Mouse (Mus musculus) mouse embryonic stem cell (cell line): ENCODE results near the gene Crtac1.

ENCODE experiments used
- in situ Hi-C, 2 experiments: fragments of 300-500 bp; cut with MboI; formaldehyde crosslinking; loops; 1 replicate in 1 of 2; 3 replicates in 1 of 2; pipeline ENCODE4 v1.14.3; 2019 to 2020; ENCODE audit warnings: low sequenced_read_pairs in 2 of 2, low pct_unique_long_range_greater_than_20kb in 1 of 2, mixed read lengths in 1 of 2; ENCODE audit not compliant: unreplicated experiment in 1 of 2

The Crtac1 gene

DNA sequence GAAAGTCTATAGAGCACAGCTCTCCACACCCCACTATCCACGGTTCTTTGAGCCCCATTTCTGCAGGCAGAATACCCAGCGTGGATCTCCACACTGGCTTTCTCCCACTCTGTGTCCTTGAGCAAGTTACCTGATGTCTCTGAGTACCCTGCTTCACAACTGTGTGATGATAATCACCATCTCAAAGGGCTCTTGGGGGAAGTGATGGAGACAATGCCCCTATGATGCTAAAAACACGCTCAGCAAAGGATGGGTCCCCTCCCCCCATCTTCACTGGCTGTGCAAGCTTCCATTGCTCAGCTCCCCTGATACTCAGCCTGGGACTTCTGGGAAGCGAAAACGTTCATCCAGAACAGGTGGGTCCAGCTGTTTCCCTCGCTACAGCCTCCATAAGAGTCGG is 73.2 kb downstream of the Crtac1 start:
- in situ Hi-C loops, result no loop called here

DNA sequence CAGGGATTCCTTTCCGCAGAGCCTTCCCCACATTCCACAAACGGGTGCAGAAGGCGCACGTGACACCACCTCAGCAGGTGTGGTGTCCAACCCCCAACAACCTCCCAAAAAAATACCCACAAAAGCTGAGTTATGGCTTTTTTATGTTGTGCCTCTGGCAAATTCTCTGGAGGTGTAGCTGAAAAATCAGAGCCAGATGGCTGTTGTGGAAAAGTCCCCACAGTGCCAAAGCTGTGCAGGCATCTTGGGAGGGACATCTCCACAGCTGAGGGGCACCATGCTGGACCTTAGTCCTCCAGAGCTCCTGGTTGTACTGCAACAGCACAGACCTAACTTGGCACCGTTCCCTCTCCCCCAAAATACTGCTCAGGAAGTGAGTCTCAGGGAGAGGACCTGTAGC is 74.7 kb downstream of the Crtac1 start:
- in situ Hi-C loops, result no loop called here

DNA sequence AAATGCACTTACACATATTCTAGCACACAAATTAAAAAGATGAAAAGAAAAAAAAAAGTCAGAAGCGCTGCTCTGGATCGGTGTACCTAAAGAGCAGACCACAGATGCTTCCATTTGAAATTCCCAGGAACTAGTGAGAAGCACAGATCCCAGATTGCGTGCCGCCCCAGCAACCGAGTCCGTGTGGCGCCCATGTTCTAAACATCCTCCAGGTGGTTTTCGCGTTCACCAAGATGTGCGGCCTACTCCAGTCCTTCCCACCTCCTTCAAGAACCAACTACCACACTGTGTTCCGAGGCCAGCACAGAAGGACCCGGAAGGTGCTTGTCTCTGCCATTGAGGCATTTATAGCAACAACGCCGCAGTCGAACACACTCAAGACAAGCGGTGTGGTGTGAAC is 76.1 kb downstream of the Crtac1 start:
- in situ Hi-C loops, result no loop called here

DNA sequence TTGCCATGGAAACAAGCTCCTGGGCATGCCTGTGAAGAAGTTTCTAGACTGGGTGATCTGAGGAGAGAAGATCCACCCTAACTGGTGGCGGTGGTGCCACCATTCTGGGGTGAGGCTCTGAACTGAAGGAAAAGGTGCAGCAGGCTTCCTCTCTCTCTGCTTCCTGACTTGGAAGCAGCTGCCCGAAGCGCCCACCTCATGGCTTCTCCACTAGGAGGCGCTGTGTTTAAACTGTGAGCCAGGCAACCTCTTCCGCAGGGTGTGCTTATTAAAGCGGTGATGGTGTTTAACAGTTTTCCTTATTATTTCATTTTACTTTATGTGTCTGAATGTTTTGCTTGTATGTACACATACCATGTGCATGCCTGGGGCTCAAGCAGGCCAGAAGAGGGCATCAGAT is 90.4 kb downstream of the Crtac1 start:
- in situ Hi-C loops, result no loop called here

DNA sequence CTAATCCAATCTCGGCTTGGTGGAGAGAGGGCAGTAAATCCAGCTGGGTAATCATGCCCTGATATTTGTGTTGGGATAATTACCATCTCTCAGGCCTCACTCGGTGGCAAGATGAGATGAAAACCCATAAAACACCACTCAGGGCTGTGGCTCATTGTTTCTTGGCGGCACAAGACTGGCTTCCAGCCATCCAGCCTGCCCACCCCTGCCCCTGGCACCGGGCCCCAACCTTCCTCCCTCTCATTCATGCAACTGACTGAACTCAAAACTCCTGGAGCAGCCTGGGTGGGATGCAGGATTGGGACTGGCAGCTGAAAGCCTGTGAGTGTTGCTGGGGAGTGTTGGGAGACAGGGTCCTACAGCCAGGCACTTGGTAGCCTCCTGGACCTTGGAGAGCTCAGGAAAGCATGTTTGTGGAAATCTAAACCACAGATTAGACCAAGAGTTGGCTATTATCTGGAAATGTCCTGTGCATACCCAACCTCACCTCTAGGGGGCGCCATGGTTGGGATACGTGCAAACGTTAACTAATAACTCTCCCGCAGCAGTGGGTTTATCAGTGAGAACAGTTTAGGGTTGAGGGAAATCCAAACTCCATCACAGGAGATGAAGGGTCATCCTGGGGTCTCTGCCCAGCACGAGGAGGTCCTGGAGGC is 99.4 kb downstream of the Crtac1 start:
- in situ Hi-C loops, result no loop called here

DNA sequence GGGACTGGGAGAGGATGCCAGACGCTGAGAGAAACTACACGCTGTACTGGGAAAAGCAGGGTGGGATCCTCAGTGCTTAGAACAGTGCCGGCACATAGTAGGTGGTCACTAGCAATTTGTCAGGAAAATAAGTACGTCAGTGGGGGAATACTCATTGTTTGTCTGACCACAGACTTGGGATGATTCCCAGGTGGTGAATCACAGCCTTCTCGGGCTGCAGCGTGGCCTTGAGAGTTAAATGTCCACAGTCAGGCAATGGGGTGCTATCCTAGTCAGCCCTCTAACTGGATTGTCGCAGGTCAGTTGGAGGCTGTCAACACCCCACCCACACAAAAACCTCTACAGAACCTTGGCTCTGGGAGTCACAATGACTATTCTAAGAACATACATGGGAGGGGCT is 100.1 kb downstream of the Crtac1 start:
- in situ Hi-C loops, result no loop called here

DNA sequence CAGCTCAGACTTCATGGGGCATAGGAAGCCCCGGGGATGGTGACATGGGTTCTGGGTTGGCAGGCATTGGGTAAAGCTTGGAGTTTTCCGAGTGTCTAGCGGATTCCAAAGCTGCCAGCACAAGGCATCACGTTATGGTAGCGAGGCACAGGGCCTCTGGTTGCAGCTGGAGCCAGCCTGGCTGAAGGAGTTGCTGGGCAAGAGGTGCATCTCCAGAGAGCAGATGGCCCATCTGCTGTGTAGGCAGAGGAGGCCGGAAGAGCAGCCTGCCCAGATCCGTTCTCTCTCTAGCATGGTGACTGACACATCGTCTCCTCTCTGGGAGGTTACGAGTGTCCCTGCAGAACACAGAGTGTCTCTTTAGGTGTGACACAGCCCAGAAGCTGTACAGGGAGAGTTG is 103.4 kb downstream of the Crtac1 start:
- in situ Hi-C loops, result no loop called here

DNA sequence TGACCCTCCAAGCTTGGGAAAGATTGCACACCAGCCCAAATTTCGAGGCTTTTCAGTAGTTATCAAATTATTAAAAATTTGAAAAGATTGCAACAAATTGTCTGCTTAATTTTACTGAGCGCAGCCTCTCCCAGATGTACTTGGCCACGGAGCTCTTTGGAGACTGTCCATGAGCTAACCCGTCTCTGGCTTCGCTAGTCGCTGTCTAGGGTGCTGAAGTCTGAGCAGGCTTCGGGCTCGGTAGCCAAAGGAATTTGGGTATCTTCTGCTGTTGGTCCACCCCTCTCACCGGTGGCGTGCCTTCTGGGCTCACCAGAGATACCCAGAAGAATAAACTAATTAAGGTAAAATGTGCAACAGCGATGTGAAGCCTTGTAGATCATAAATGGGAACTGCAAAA is 105.7 kb downstream of the Crtac1 start:
- in situ Hi-C loops, result no loop called here

DNA sequence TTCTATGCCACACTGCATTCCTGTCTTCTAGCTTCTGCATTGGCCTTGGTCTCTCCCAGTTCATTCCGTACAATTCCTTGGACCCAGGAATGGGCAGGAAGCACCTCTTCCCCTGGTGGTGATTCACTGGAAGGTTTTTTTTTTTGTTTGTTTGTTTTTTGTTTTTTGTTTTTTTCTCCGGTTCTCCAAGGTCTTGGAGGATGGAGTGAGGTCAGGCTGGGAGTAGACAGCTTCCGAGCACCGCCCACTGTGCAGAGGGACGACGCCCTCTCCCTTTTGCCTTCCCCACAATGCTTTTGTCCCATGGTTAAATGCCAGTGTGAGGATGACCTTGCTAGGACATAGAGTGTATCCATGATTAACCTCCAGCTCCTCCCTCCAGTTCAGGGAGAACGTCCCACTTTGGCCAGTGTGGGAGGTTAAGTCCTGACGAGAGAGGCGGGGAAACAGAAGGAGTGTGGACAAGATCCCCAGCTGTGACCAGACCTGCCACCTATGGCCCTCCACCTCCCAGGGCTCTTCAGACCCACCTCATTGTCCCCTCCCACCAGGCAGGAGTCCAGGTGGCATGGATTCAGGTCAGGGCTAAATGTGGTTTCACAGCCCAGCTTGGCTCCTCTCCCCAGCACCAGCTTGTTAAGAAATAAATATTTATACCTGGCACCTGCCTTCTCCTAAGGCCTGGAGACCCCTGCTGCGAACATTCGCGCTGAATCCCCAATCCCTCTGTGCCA is 109.1 kb downstream of the Crtac1 start:
- in situ Hi-C loops, result loop anchor here in 1 of 2 experiments (25.0 kb wide), 1 partner anchor 440 kb away; the partner anchor contains the start of gene Pyroxd2

DNA sequence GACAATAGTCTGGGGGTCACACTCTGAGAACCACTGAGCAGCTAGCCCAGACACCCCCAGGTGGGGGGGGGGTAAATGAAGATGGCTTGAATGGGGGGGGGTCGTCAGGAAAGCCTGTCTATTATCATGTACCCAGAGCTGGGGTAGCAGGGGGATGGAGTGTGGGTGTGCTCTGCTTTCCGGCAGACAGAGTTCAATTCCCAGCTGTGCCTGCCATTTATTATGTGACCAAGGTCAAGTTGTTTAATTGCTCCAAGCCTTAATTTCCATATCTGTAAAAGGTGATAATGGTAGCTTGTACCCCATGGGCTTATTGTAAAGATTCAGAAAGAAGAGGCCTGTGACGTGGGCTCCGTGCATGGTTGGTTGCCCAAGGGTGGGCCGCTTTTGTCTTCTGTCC is 109.6 kb downstream of the Crtac1 start:
- in situ Hi-C loops, result loop anchor here in 1 of 2 experiments (25.0 kb wide), 1 partner anchor 440 kb away; the partner anchor contains the start of gene Pyroxd2

DNA sequence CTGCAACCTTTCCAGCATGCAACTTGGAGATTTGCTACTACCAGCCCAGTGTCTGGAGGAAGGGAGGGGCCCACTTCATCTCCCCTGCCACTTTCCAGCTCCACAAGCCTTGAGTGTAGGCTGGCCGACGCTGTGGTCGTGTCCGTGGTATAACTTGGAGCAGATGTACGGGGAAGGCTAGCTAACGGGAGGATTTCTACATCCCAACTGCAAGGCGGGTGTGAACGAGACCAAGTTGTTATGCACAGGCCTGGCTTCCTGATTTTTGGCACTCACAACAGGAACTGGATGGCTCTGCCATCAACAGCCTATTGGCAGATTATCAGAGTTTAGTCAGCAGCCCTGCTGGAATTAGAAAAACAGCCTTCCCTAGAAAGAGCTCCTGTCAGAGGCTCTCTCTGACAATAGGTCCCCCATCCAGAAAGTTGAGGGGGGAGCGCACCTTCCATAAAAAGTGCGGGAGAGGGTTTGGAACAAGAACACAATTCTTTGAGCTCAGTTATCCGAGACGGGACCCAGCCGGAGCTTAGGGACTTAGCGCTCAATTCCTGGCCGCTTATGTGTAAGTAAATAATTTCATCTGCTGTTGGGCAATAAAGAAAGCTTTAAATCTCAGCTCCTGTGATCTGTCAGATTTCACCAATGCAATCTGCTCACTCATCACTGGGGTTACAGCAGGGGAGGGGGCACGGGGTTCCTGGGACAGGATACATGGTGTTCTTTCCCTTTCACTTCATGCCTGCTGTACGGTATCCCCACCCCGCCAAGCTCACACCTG is 113.7 kb downstream of the Crtac1 start:
- in situ Hi-C loops, result loop anchor here (10.0 to 25.0 kb wide), 3 partner anchors 107 to 444 kb away; partner anchors contain the start of gene Pyroxd2 (in 1 of the 2)

DNA sequence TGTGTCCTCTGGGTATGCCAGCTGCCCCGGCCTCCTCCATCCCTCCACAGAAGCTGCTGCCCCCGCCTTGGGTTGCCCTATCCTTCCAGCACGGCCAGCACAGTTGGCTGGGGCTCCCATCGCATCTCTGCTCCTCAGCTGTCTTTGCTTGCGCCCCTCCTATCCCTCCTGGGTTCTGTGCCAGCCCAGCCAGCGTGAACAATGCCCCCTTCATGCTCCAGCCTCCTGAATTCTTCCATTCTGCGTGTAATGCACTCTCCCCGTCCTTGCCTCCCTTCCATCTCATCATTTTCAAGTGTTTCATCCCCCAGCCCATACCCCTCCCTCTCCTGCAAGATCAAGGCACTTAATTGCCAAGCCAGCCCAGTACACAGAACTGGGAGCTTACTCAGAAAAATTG is 114.6 kb downstream of the Crtac1 start:
- in situ Hi-C loops, result loop anchor here (10.0 to 25.0 kb wide), 3 partner anchors 108 to 445 kb away; partner anchors contain the start of gene Pyroxd2 (in 1 of the 2)

DNA sequence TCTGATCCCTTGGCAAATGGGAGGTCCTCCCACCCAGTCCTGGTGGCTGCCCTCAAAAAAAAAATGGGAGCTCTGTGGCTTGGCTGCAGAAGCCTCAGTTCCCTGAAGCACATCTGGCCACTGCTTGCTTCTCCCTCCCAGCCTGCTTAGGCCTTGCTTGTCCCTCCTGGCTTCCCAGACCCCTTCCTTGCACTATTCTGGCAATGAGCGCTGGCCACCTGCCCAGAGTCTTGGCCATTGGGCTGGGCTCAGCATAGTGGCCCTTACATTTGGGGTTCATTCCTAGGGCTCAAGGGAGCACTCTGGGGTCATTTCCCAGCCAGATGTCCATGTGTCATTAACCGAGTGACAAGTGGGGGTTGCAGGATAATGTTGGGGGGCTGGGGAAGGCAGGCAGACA is 115.1 kb downstream of the Crtac1 start:
- in situ Hi-C loops, result loop anchor here (10.0 to 25.0 kb wide), 3 partner anchors 108 to 446 kb away; partner anchors contain the start of gene Pyroxd2 (in 1 of the 2)

DNA sequence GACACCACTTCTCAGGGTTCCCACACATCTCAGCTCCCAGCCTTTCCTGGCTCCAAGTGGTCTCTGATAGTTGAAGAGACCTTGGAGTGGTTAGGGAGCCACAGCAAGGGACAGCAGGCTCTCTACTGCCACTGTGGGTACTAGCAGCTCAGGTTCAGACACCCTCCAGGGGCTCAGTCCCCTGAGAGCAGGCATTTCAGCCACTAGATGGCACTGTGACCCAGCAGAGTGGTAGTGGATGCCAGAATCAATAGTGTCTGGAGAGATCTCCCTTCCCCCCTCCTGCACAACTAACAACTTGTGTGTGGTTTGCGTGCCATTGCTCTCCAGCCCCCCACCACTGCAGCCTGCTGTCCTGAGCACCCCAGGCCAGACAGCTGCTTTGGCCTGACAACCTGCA is 115.7 kb downstream of the Crtac1 start:
- in situ Hi-C loops, result loop anchor here (10.0 to 25.0 kb wide), 3 partner anchors 109 to 446 kb away; partner anchors contain the start of gene Pyroxd2 (in 1 of the 2)

DNA sequence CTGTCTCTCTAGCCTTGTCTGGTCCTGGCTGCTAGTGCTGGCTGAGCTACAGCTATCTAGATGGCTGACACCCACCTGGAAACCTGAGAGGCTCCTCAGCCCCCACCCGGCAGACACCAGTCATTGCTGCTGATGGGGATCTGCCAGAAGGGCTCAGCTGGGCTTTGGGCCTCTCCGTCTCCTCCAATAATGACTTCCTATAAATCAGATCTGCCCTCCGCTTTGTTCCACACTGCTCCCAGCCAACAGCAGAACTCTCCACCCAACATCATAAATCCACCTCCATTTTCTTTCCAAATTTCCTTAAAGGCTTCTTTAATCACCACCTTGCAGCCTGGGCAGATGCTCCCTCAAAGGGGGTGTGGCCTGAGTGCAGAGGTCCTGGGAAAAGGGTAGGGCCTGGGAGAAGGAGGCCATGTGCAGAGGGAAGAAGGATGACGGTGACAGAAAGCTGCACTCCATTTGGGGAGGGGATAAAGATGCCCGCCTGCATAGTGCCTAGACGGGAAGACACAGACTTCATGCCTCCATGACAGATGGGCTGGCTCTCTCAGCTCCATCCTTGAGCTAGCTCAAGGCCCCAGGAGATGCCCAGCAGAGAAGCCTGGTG is 116.4 kb downstream of the Crtac1 start:
- in situ Hi-C loops, result loop anchor here (10.0 to 25.0 kb wide), 3 partner anchors 110 to 447 kb away; partner anchors contain the start of gene Pyroxd2 (in 1 of the 2)

DNA sequence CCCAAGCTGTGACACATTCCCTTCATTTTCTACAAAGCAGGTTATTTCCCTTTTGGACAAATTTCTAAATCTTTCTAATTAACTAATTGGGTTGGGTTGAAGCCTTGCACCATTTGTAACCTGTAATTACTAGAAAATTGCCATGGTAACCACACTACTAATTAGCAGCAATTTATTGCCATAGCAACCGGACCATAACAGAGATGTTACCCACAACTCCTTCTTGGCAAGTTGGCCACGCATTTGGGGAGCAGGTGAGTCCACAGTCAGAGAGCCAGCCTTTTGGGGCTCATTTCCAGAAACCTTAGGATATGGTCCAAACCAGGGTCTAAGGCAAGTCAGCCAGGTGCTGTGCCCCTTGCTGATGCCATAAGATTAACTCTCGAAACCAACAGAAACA is 119.4 kb downstream of the Crtac1 start:
- in situ Hi-C loops, result loop anchor here (10.0 to 25.0 kb wide), 3 partner anchors 113 to 450 kb away; partner anchors contain the start of gene Pyroxd2 (in 1 of the 2)

DNA sequence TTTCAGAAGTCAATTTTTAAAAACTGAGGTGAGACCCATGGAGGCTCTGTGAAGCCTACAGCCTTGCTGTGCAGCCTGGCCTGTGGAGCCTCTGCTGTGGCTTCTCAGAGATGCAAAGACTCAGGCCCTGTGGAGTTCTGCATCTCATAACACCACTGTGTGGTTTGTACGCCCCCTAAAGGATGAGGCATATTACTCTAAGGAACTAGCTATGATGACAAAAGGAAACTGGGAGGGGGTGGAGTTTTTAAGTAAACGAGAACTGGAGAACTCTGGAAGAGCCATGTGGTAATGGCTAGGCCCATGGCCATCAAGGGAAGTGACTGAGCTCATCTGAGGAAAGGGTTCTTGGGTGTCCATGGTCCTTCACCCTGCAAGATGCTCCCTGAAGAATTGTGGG is 120.3 kb downstream of the Crtac1 start:
- in situ Hi-C loops, result loop anchor here (10.0 to 25.0 kb wide), 3 partner anchors 113 to 451 kb away; partner anchors contain the start of gene Pyroxd2 (in 1 of the 2)

DNA sequence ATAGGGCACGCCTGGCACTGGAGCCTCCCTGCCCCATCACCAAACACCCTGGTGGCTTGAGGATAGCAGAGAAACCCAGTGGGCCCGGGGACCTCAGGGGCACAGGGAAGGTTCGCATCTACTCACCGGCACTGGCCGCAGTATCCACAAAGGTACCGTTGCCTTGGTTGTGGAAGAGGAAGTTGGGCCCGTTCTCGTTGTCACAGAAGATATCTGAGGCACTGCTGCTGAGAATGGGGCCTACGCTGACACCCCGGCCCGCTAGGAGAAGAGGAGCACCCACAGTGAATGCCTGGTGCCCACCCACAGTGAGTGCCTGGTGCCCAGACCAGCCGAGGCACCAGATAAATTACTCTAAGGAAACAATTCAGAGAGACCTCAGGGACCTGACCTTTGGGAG is 122.7 kb downstream of the Crtac1 start:
- in situ Hi-C loops, result loop anchor here in 1 of 2 experiments (25.0 kb wide), 1 partner anchor 453 kb away; the partner anchor contains the start of gene Pyroxd2
